In the genomic region with DNA sequence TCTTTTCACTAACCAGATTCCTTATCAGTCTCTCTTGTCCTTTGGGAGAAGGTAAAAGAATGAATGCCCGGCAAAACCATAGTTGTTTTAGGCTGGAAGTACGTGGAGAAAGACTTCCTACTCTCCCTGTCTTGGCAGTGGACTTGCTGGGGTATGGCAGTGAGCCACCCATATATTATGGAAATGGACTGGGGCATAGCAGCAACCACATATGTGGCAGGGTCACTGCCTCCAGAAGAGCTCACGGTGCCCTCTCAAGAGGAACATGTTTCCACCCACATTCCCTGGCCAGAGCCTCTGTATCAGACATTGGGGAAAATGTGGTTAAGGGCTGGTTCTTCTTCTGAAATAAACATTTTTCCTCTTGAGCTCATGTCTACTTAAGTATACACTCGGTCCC, we compare ENCODE assay signal across 22 mouse cellular contexts.
"Had no signal": no experiment of that assay in that cellular context is flagged by ENCODE, and none has a peak within 500 bp of the region (broad histone marks: within the 10 kb centered on the region; RNA-seq: fewer than 3 reads in every experiment).

No protein-coding gene starts in this region.

- H3K4me3 ChIP-seq: gastrocnemius, adult 2 months; heart, embryonic 10.5 days; heart, embryonic 13.5 days; heart, embryonic 15.5 days; hindbrain, embryonic 13.5 days; hindbrain, embryonic 15.5 days; left cerebral cortex, adult 2 months; limb, embryonic 10.5 days; limb, embryonic 12.5 days; liver, embryonic 13.5 days; liver, embryonic 15.5 days had no signal

- H3K27ac ChIP-seq: gastrocnemius, adult 2 months; heart, embryonic 10.5 days; heart, embryonic 13.5 days; heart, embryonic 15.5 days; hindbrain, embryonic 13.5 days; hindbrain, embryonic 15.5 days; hindbrain, postnatal 0 days; left cerebral cortex, adult 2 months; limb, embryonic 10.5 days; limb, embryonic 12.5 days; liver, embryonic 13.5 days; liver, embryonic 15.5 days had no signal

- H3K9me3 ChIP-seq: heart, embryonic 10.5 days; heart, embryonic 13.5 days; heart, embryonic 15.5 days; hindbrain, embryonic 13.5 days; hindbrain, embryonic 15.5 days; limb, embryonic 10.5 days; limb, embryonic 12.5 days; liver, embryonic 13.5 days; liver, embryonic 15.5 days had no signal

- H3K27me3 ChIP-seq: heart, embryonic 13.5 days; heart, embryonic 15.5 days; hindbrain, embryonic 13.5 days; hindbrain, embryonic 15.5 days; limb, embryonic 12.5 days; liver, embryonic 13.5 days; liver, embryonic 15.5 days had no signal

- ATAC-seq: hindbrain, postnatal 0 days; intestine, embryonic 16.5 days; liver, postnatal 0 days had no signal

- H3K36me3 ChIP-seq: heart, embryonic 10.5 days; heart, embryonic 13.5 days; heart, embryonic 15.5 days; hindbrain, embryonic 13.5 days; hindbrain, embryonic 15.5 days; limb, embryonic 10.5 days; limb, embryonic 12.5 days; liver, embryonic 13.5 days; liver, embryonic 15.5 days had no signal

- H3K9ac ChIP-seq: heart, embryonic 13.5 days; heart, embryonic 15.5 days; hindbrain, embryonic 13.5 days; hindbrain, embryonic 15.5 days; limb, embryonic 12.5 days; liver, embryonic 13.5 days; liver, embryonic 15.5 days; liver, postnatal 0 days had no signal

- DNase-seq: gastrocnemius, adult 2 months; gastrocnemius, postnatal 10 days; gastrocnemius, postnatal 25 days; heart, adult 18-20 months; heart, postnatal 14 days; heart, postnatal 36 days; liver; liver, embryonic 13.5 days; liver, postnatal 0 days; lung, adult 2 months had no signal

- H3K4me1 ChIP-seq: heart, embryonic 10.5 days; heart, embryonic 13.5 days; heart, embryonic 15.5 days; hindbrain, embryonic 15.5 days; limb, embryonic 10.5 days; limb, embryonic 12.5 days; liver, embryonic 13.5 days; liver, embryonic 15.5 days had no signal

- H3K4me2 ChIP-seq: heart, embryonic 13.5 days; heart, embryonic 15.5 days; hindbrain, embryonic 13.5 days; hindbrain, embryonic 15.5 days; limb, embryonic 12.5 days; liver, embryonic 11.5 days; liver, embryonic 13.5 days; liver, embryonic 15.5 days had no signal
